Mouse (Mus musculus): ENCODE measurements at regions not wholly inside any gene's neighbourhood (a gene's known extent, or its start where the extent isn't known, plus 50 kb on each side); places are given as distances from the start of the nearest gene placed in this dataset.

- Histone ChIP-seq H3K9ac (ENCODE audit: low read length) (no peak overlapping the region), H3K36me3 (ENCODE audit: control insufficient read depth, insufficient read depth) (no peaks in the 10 kb centered on the region), H3K27ac (ENCODE audit: low read length) (no peak overlapping the region), H3K9me3 (replicated peaks; ENCODE audit: control insufficient read depth, low read length) (no peaks in the 10 kb centered on the region), H3K4me3 (ENCODE audit: low read length) (no peak overlapping the region), H3K4me2 (ENCODE audit: low read depth, low read length) (no peak overlapping the region), H3K4me1 (ENCODE audit: control insufficient read depth, insufficient read depth, low read length) (peaks cover 18% of the 10 kb centered on the region), H3K27me3 (ENCODE audit: control insufficient read depth, insufficient read depth, low read length) (no peaks in the 10 kb centered on the region)
- ATAC-seq (replicated peaks; ENCODE audit: extremely low read depth, insufficient read depth, low FRiP score) = no peak
- 61% methylated on average over 3 of the region's 3 CpGs for WGBS
These were observed 549.4 kb upstream of the Mgmt start for GRCm38 (mm10) chr7:136345051-136345450.

- peaks cover 18% of the 10 kb centered on the region for H3K4me1 ChIP-seq (ENCODE audit: control insufficient read depth, insufficient read depth, low read length)
- H3K27ac ChIP-seq (ENCODE audit: low read length) = no peak overlapping the region
- H3K4me3 ChIP-seq (ENCODE audit: low read length) = no peak overlapping the region
- no peak overlapping the region for H3K4me2 ChIP-seq (ENCODE audit: low read depth, low read length)
- ATAC-seq (replicated peaks; ENCODE audit: extremely low read depth, insufficient read depth, low FRiP score) = no peak
- no peaks in the 10 kb centered on the region for H3K36me3 ChIP-seq (ENCODE audit: control insufficient read depth, insufficient read depth)
- H3K9ac ChIP-seq (ENCODE audit: low read length) = no peak overlapping the region
- 67% methylated on average over 4 of the region's 4 CpGs for WGBS
- no peaks in the 10 kb centered on the region for H3K27me3 ChIP-seq (ENCODE audit: control insufficient read depth, insufficient read depth, low read length)
- no peaks in the 10 kb centered on the region for H3K9me3 ChIP-seq (replicated peaks; ENCODE audit: control insufficient read depth, low read length)
These were observed 547.9 kb upstream of the Mgmt start for GRCm38 (mm10) chr7:136346531-136346930.

- H3K4me3 ChIP-seq (ENCODE audit: low read length) = no peak overlapping the region
- no peaks in the 10 kb centered on the region for H3K27me3 ChIP-seq (ENCODE audit: control insufficient read depth, insufficient read depth, low read length)
- H3K9ac ChIP-seq (ENCODE audit: low read length) = no peak overlapping the region
- WGBS = 42% methylated on average over 1 of the region's 1 CpGs
- H3K4me2 ChIP-seq (ENCODE audit: low read depth, low read length) = no peak overlapping the region
- no peaks in the 10 kb centered on the region for H3K9me3 ChIP-seq (replicated peaks; ENCODE audit: control insufficient read depth, low read length)
- peaks cover 3% of the 10 kb centered on the region for H3K4me1 ChIP-seq (ENCODE audit: control insufficient read depth, insufficient read depth, low read length)
- no peak overlapping the region for H3K27ac ChIP-seq (ENCODE audit: low read length)
- no peak for ATAC-seq (replicated peaks; ENCODE audit: extremely low read depth, insufficient read depth, low FRiP score)
- H3K36me3 ChIP-seq (ENCODE audit: control insufficient read depth, insufficient read depth) = no peaks in the 10 kb centered on the region
These were observed 546.1 kb upstream of the Mgmt start for GRCm38 (mm10) chr7:136348309-136348708.

- ATAC-seq (replicated peaks; ENCODE audit: extremely low read depth, insufficient read depth, low FRiP score) = no peak
These were observed 544.8 kb upstream of the Mgmt start for GRCm38 (mm10) chr7:136349651-136350050.

GRCm38 (mm10) chr7:136357011-136357410 lies 537.4 kb upstream of the Mgmt start:
- no peaks in the 10 kb centered on the region for H3K27me3 ChIP-seq (ENCODE audit: control insufficient read depth, insufficient read depth, low read length)
- H3K9me3 ChIP-seq (replicated peaks; ENCODE audit: control insufficient read depth, low read length) = no peaks in the 10 kb centered on the region
- no peak for ATAC-seq (replicated peaks; ENCODE audit: extremely low read depth, insufficient read depth, low FRiP score)
- 80% methylated on average over 7 of the region's 7 CpGs for WGBS
- no peaks in the 10 kb centered on the region for H3K4me1 ChIP-seq (ENCODE audit: control insufficient read depth, insufficient read depth, low read length)
- no peaks in the 10 kb centered on the region for H3K36me3 ChIP-seq (ENCODE audit: control insufficient read depth, insufficient read depth)
- H3K4me3 ChIP-seq (ENCODE audit: low read length) = no peak overlapping the region
- no peak overlapping the region for H3K27ac ChIP-seq (ENCODE audit: low read length)
- H3K4me2 ChIP-seq (ENCODE audit: low read depth, low read length) = no peak overlapping the region
- H3K9ac ChIP-seq (ENCODE audit: low read length) = no peak overlapping the region

More at GRCm38 (mm10) chr7:136349651-136350050, 544.8 kb upstream of the Mgmt start:
- Histone ChIP-seq H3K4me3 (ENCODE audit: low read length) (no peak overlapping the region), H3K27me3 (ENCODE audit: control insufficient read depth, insufficient read depth, low read length) (no peaks in the 10 kb centered on the region), H3K4me2 (ENCODE audit: low read depth, low read length) (no peak overlapping the region), H3K9ac (ENCODE audit: low read length) (no peak overlapping the region), H3K27ac (ENCODE audit: low read length) (no peak overlapping the region), H3K4me1 (ENCODE audit: control insufficient read depth, insufficient read depth, low read length) (no peaks in the 10 kb centered on the region), H3K9me3 (replicated peaks; ENCODE audit: control insufficient read depth, low read length) (no peaks in the 10 kb centered on the region), H3K36me3 (ENCODE audit: control insufficient read depth, insufficient read depth) (no peaks in the 10 kb centered on the region)
- 86% methylated on average over 14 of the region's 14 CpGs for WGBS

GRCm38 (mm10) chr7:136365318-136366211 lies 528.8 kb upstream of the Mgmt start:
- no peak overlapping the region for H3K27ac ChIP-seq (ENCODE audit: low read length)
- H3K9ac ChIP-seq (ENCODE audit: low read length) = no peak overlapping the region
- H3K4me3 ChIP-seq (ENCODE audit: low read length) = no peak overlapping the region
- no peaks in the 10 kb centered on the region for H3K9me3 ChIP-seq (replicated peaks; ENCODE audit: control insufficient read depth, low read length)
- no peaks in the 10 kb centered on the region for H3K27me3 ChIP-seq (ENCODE audit: control insufficient read depth, insufficient read depth, low read length)
- WGBS = 60% methylated on average over 7 of the region's 7 CpGs
- no peak for ATAC-seq (replicated peaks; ENCODE audit: extremely low read depth, insufficient read depth, low FRiP score)
- no peaks in the 10 kb centered on the region for H3K4me1 ChIP-seq (ENCODE audit: control insufficient read depth, insufficient read depth, low read length)
- no peaks in the 10 kb centered on the region for H3K36me3 ChIP-seq (ENCODE audit: control insufficient read depth, insufficient read depth)
- no peak overlapping the region for H3K4me2 ChIP-seq (ENCODE audit: low read depth, low read length)

GRCm38 (mm10) chr7:136377259-136377658 lies 517.2 kb upstream of the Mgmt start:
- H3K4me3 ChIP-seq (ENCODE audit: low read length) = no peak overlapping the region
- H3K27me3 ChIP-seq (ENCODE audit: control insufficient read depth, insufficient read depth, low read length) = no peaks in the 10 kb centered on the region
- H3K36me3 ChIP-seq (ENCODE audit: control insufficient read depth, insufficient read depth) = no peaks in the 10 kb centered on the region
- 0 out of 2 replicates have a peak, but pooled peaks have one; percentile 46 for ATAC-seq (replicated peaks; ENCODE audit: extremely low read depth, insufficient read depth, low FRiP score)
- no peak overlapping the region for H3K9ac ChIP-seq (ENCODE audit: low read length)
- 0 out of 2 replicates have a peak, but pooled peaks cover 2% of the 10 kb centered on the region for H3K9me3 ChIP-seq (replicated peaks; ENCODE audit: control insufficient read depth, low read length)
- no peak overlapping the region for H3K4me2 ChIP-seq (ENCODE audit: low read depth, low read length)
- WGBS = 69% methylated on average over 3 of the region's 3 CpGs
- H3K4me1 ChIP-seq (ENCODE audit: control insufficient read depth, insufficient read depth, low read length) = peaks cover 28% of the 10 kb centered on the region
- peak overlapping the region; percentile 83 for H3K27ac ChIP-seq (ENCODE audit: low read length)

GRCm38 (mm10) chr7:136377742-136378141 lies 516.7 kb upstream of the Mgmt start:
- WGBS = 45% methylated on average over 8 of the region's 8 CpGs
- peak; percentile 45; the same call in 1 of the 2 replicates for ATAC-seq (replicated peaks; ENCODE audit: extremely low read depth, insufficient read depth, low FRiP score)
- no peak overlapping the region for H3K4me2 ChIP-seq (ENCODE audit: low read depth, low read length)
- H3K4me1 ChIP-seq (ENCODE audit: control insufficient read depth, insufficient read depth, low read length) = peaks cover 28% of the 10 kb centered on the region
- no peaks in the 10 kb centered on the region for H3K27me3 ChIP-seq (ENCODE audit: control insufficient read depth, insufficient read depth, low read length)
- H3K36me3 ChIP-seq (ENCODE audit: control insufficient read depth, insufficient read depth) = no peaks in the 10 kb centered on the region
- no peak overlapping the region for H3K4me3 ChIP-seq (ENCODE audit: low read length)
- H3K9ac ChIP-seq (ENCODE audit: low read length) = no peak overlapping the region
- H3K9me3 ChIP-seq (replicated peaks; ENCODE audit: control insufficient read depth, low read length) = 0 out of 2 replicates have a peak, but pooled peaks cover 2% of the 10 kb centered on the region
- H3K27ac ChIP-seq (ENCODE audit: low read length) = peak overlapping the region; percentile 83

- 37% methylated on average over 4 of the region's 4 CpGs for WGBS
- no peak overlapping the region for H3K4me2 ChIP-seq (ENCODE audit: low read depth, low read length)
- H3K4me1 ChIP-seq (ENCODE audit: control insufficient read depth, insufficient read depth, low read length) = peaks cover 28% of the 10 kb centered on the region
- H3K9me3 ChIP-seq (replicated peaks; ENCODE audit: control insufficient read depth, low read length) = 0 out of 2 replicates have a peak, but pooled peaks cover 2% of the 10 kb centered on the region
- H3K4me3 ChIP-seq (ENCODE audit: low read length) = no peak overlapping the region
- H3K36me3 ChIP-seq (ENCODE audit: control insufficient read depth, insufficient read depth) = no peaks in the 10 kb centered on the region
- no peaks in the 10 kb centered on the region for H3K27me3 ChIP-seq (ENCODE audit: control insufficient read depth, insufficient read depth, low read length)
- no peak overlapping the region for H3K9ac ChIP-seq (ENCODE audit: low read length)
- no peak for ATAC-seq (replicated peaks; ENCODE audit: extremely low read depth, insufficient read depth, low FRiP score)
- H3K27ac ChIP-seq (ENCODE audit: low read length) = peak overlapping the region; percentile 83
These were observed 516.1 kb upstream of the Mgmt start for GRCm38 (mm10) chr7:136378321-136378720.
